Comparison of ENCODE assay signal across 8 mouse cellular contexts in genomic region chr17:74527729-74528607, GRCm38 (mm10). TPM values are rescaled to one million over a fixed set of nuclear protein-coding genes. Genes with fewer than 3 reads are reported as not detected.
A peak's percentile ranks its signal among the peaks of the same experiment; 100 is the strongest.
DNase-seq lines count a peak whose midpoint lies in the region; ATAC-seq and TF ChIP-seq lines count a peak whose summit lies in the region.

TSS of gene Birc6 (plus strand) at chr17:74528295.

- H3K9ac ChIP-seq in hindbrain, embryonic 13.5 days = peak within 1 kb of the TSS; percentile 95

- peak within 1 kb of the TSS; percentile 83 for H3K4me3 ChIP-seq in hindbrain, embryonic 13.5 days

- CTCF ChIA-PET in Patski (lab: Charles Lee) = no interaction called here

- peak within 1 kb of the TSS; percentile 67 for H3K4me2 ChIP-seq in hindbrain, embryonic 13.5 days

- WGBS in hindbrain, embryonic 13.5 days = under 1% methylated on average over 70 of the region's 71 CpGs

- POLR2A ChIA-PET in Patski (lab: Charles Lee) = interaction anchor here (0.7 to 1.4 kb wide), 3 partner anchors 14 to 223 kb away, joined by 3 read pairs; no protein-coding TSS in a partner anchor

- ATAC-seq in Patski = peak; percentile 91
- peak; percentile 98 for ATAC-seq in hindbrain, embryonic 13.5 days (ENCODE audit: low FRiP score)

- H3K36me3 ChIP-seq in hindbrain, embryonic 13.5 days = no peaks in the 10 kb centered on the region

- no peaks in the 10 kb centered on the region for H3K9me3 ChIP-seq in hindbrain, embryonic 13.5 days

- H3K27ac ChIP-seq in hindbrain, embryonic 13.5 days = peak within 1 kb of the TSS; percentile 98

- peaks cover 24% of the 10 kb centered on the region for H3K4me1 ChIP-seq in hindbrain, embryonic 13.5 days (replicated peaks)

- in situ Hi-C loops in Patski (cut with MboI; ENCODE audit: low pct_unique_long_range_greater_than_20kb) = no loop called here

- no peaks in the 10 kb centered on the region for H3K27me3 ChIP-seq in Patski
- H3K27me3 ChIP-seq in hindbrain, embryonic 13.5 days = no peaks in the 10 kb centered on the region

- no peak for TF ChIP-seq CTCF in Patski (IDR thresholded peaks at IDR 0.05)

- DNase-seq in Patski (ENCODE audit: low read depth, low spot score) = peak; percentile 93
- peak; percentile 100 for DNase-seq in cerebellum, postnatal 14 days
- DNase-seq in frontal cortex, postnatal 14 days (ENCODE audit: low spot score in 2 of 2) = peak; percentile 100
- peak; percentile 96 to 98 for DNase-seq in layer of hippocampus, postnatal 25 days (ENCODE audit: extremely low spot score in 1 of 2, low spot score in 1 of 2)
- peak; percentile 100 for DNase-seq in lung, postnatal 25 days (ENCODE audit: low spot score)
- peak; percentile 100 for DNase-seq in retina, embryonic 14.5 days (ENCODE audit: low spot score)
- peak; percentile 99 for DNase-seq in thymus, postnatal 4 days

RNA-seq across cellular contexts. Expression of gene Birc6, which starts in this region (rescaled TPM):
- 57.4 TPM for polyA plus RNA-seq in Patski (2021)
- 97.4 and 102 TPM in 2 replicates for polyA plus RNA-seq in hindbrain, embryonic 13.5 days (2015; fragmentation: Nextera tagmentation; extraction: Ambion mirVana)
- total RNA-seq in layer of hippocampus, postnatal 25 days (2021) = 100 to 1,000 TPM; 104 to 133 TPM

Comparison
In these comparisons a context has a peak if more than half of its experiments do, and no peak if none do; other contexts are left out.
1. Peak in every context shown above with its lines: DNase-seq, ATAC-seq, H3K4me3 ChIP-seq and H3K27ac ChIP-seq.